Mouse (Mus musculus) liver, embryonic 16.5 days (tissue): ENCODE data around the gene Gal3st1. TPM values are rescaled to one million over a fixed set of nuclear protein-coding genes. Genes with fewer than 3 reads are reported as not detected.
A peak's percentile ranks its signal among the peaks of the same experiment; 100 is the strongest.

Experiments used
- ATAC-seq: fragments of 200-750 bp; cut with Nextera tagmentation; 2 replicates; pipeline ENCODE4 v1.8.0; 2017; ENCODE audit warnings: low read depth, mild to moderate bottlenecking, moderate number of reproducible peaks, moderate library complexity
- H3K27ac ChIP-seq: fragments of 300-500 bp; sonication (generic); 2 replicates; pipeline ENCODE4 v1.5.1; 2014; ENCODE audit warnings: mild to moderate bottlenecking, low read length
- H3K27me3 ChIP-seq: fragments of 300-500 bp; sonication (generic); 2 replicates; pipeline ENCODE4 v1.6.1; 2014; ENCODE audit warnings: low read depth, low read length, mixed read lengths; ENCODE audit not compliant: control insufficient read depth, insufficient read depth
- H3K36me3 ChIP-seq: fragments of 300-500 bp; sonication (generic); 2 replicates; pipeline ENCODE4 v1.6.1; 2014; ENCODE audit warnings: mild to moderate bottlenecking; ENCODE audit not compliant: control insufficient read depth, insufficient read depth
- H3K4me1 ChIP-seq: fragments of 300-500 bp; sonication (generic); 2 replicates; pipeline ENCODE4 v1.6.1; 2014; ENCODE audit warnings: low read depth, low read length, mixed read lengths; ENCODE audit not compliant: control insufficient read depth
- H3K4me2 ChIP-seq: fragments of 300-500 bp; sonication (generic); 2 replicates; pipeline ENCODE4 v1.6.1; 2014; ENCODE audit warnings: low read depth, low read length, mixed read lengths
- H3K4me3 ChIP-seq: fragments of 300-500 bp; sonication (generic); 2 replicates; pipeline ENCODE4 v1.5.1; 2014; ENCODE audit warnings: low read depth, mild to moderate bottlenecking, low read length
- H3K9ac ChIP-seq: fragments of 300-500 bp; sonication (generic); 2 replicates; pipeline ENCODE4 v1.6.1; 2014; ENCODE audit warnings: low read depth, low read length
- H3K9me3 ChIP-seq: fragments of 300-500 bp; sonication (generic); replicated peaks from 2 replicates; pipeline ENCODE4 v1.6.1; 2016; ENCODE audit warnings: low read length; ENCODE audit not compliant: control insufficient read depth
- WGBS: fragments of 180-500 bp; shearing (Covaris S2); extraction: QIAGEN DNeasy Blood & Tissue Kit; methylation state at CpG from one replicate; pipeline ENCODE4 v1.1.7; 2014; ENCODE audit not compliant: insufficient replicate concordance; 5-methylcytosine and 5-hydroxymethylcytosine counted together
- polyA plus RNA-seq: library from polyadenylated mRNA; unstranded; fragments of >200 nt; fragmentation: Nextera tagmentation; extraction: Ambion mirVana; gene quantifications from 2 replicates; pipeline ENCODE4 v1.2.1, GENCODE M21; 2015

Gal3st1 gene
- polyA plus RNA-seq, 1 experiment from 2014 or later: 2.1 TPM

DNA sequence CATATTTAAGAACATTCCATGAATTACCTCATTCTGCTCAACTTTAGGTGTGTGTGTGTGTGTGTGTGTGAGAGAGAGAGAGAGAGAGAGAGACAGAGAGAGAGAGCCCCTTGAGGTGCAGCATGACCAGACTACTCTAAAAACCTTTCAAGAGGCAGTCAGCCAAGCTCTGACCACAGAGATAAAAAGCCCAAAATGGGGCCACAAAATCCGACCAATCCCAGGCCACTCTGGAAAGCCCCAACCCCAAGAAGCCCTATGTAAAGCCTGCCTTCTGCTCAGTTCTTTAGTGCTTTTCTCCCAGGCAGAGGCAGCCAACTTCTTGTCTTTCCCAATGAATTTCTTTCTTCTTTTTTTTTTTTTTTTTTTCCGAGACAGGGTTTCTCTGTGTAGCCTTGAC lies 22.5 kb upstream of the Gal3st1 start:
- Histone ChIP-seq H3K27ac (no peak overlapping the region), H3K27me3 (no peaks in the 10 kb centered on the region), H3K36me3 (no peaks in the 10 kb centered on the region), H3K4me2 (no peak overlapping the region), H3K4me3 (no peak overlapping the region), H3K9ac (no peak overlapping the region), H3K4me1 (peaks cover 7% of the 10 kb centered on the region), H3K9me3 (no peaks in the 10 kb centered on the region)
- 21% methylated on average over 2 of the region's 2 CpGs for WGBS
- ATAC-seq: no peak

DNA sequence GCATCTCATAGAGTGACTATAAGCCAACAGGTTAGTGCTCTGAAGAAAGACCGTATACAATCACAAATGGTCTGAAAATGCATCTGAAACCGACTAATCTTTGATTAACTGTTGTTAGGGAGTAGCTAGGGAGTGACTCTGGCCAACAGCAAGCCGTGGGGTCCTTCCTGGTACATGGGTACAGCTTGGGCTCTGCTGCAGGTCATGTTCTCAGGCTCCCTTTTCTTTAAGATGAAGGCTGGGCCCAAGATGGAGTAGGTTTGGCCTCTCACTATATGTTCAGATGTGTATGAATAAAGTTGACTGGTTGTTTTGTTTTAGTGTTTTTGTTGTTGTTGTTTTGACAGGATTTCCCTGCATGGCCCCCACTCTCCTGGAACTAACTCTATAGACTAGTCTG lies 21.7 kb upstream of the Gal3st1 start:
- Histone ChIP-seq H3K4me2 (no peak overlapping the region), H3K27me3 (no peaks in the 10 kb centered on the region), H3K4me1 (peaks cover 7% of the 10 kb centered on the region), H3K36me3 (no peaks in the 10 kb centered on the region), H3K4me3 (no peak overlapping the region), H3K9me3 (no peaks in the 10 kb centered on the region), H3K9ac (no peak overlapping the region), H3K27ac (no peak overlapping the region)
- no peak for ATAC-seq
- WGBS: 66% methylated on average over 3 of the region's 3 CpGs

GRCm38 (mm10) chr11:3963155-3963554 lies 20.3 kb upstream of the Gal3st1 start:
- ATAC-seq: 0 out of 2 replicates have a peak, but pooled peaks have one; percentile 2

DNA sequence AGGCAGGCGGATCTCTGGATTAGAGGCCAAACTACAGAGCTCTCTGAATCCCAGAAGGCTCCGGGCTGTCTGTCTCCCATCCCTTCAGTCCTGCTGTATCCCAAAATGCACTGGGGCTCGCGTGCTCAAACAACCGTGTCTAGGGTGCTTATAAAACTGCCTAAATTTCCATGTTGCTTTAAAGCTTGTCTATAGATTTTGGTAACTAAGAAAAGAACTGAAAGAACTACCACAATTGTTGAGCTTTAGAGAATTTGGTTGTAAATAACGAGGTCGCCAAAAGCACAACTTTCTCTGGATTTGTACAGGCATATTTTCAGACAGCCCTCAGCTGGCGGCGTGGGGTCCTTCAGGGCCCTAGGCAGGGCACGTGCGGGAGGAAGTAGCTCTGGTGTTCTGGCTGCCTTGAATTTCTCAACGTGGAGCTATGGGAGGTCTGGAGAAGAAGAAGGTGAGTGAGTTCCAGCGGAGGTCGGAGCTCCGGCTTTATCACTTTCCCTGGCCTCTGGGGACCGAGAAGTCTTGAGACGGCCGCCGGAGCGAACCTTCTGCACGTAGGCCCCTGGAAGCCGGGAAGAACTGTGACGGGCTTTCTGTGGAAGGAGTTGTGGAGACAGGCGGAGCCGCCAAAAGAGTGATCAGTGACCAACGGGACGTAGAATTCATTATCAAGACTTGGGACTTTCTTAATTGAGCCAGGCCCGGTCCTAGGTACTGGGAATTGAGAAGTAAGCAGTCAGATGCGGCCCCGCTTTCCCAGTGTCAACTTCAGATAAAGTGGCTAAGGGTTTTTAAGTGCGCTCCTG lies 19.6 kb upstream of the Gal3st1 start, which contains the start of gene Pes1:
Pes1 (plus strand) TSS at position 366 of the 806 bp plus-strand sequence.
- Histone ChIP-seq H3K9ac (peak within 1 kb of the TSS; percentile 69), H3K4me2 (peak within 1 kb of the TSS; percentile 70), H3K4me3 (peak within 1 kb of the TSS; percentile 80), H3K4me1 (peaks cover 7% of the 10 kb centered on the region), H3K27ac (peak within 1 kb of the TSS; percentile 56), H3K36me3 (peaks cover 4% of the 10 kb centered on the region; the same call in 1 of the 2 replicates), H3K27me3 (no peaks in the 10 kb centered on the region), H3K9me3 (no peaks in the 10 kb centered on the region)
- peak; percentile 91 for ATAC-seq
- WGBS: under 1% methylated on average over 31 of the region's 31 CpGs

More at GRCm38 (mm10) chr11:3963155-3963554, 20.3 kb upstream of the Gal3st1 start:
- Histone ChIP-seq H3K4me3 (peak overlapping the region; percentile 80), H3K4me2 (peak overlapping the region; percentile 70), H3K36me3 (0 out of 2 replicates have a peak, but pooled peaks cover under 1% of the 10 kb centered on the region), H3K27me3 (no peaks in the 10 kb centered on the region), H3K9me3 (no peaks in the 10 kb centered on the region), H3K4me1 (peaks cover 7% of the 10 kb centered on the region), H3K27ac (0 out of 2 replicates have a peak overlapping the region, but pooled peaks have one; percentile 5), H3K9ac (peak overlapping the region; percentile 44; the same call in 1 of the 2 replicates)
- WGBS: 68% methylated on average over 10 of the region's 10 CpGs

- no peaks in the 10 kb centered on the region for H3K27me3 ChIP-seq
- ATAC-seq: peak; percentile 40; the same call in 1 of the 2 replicates
- peak overlapping the region; percentile 80 for H3K4me3 ChIP-seq
- peaks cover 7% of the 10 kb centered on the region for H3K4me1 ChIP-seq
- no peaks in the 10 kb centered on the region for H3K9me3 ChIP-seq
- H3K27ac ChIP-seq: peak overlapping the region; percentile 56; the same call in 1 of the 2 replicates
- 5% methylated on average over 11 of the region's 11 CpGs for WGBS
- H3K9ac ChIP-seq: peak overlapping the region; percentile 69
- peak overlapping the region; percentile 70 for H3K4me2 ChIP-seq
- H3K36me3 ChIP-seq: peaks cover 4% of the 10 kb centered on the region; the same call in 1 of the 2 replicates
These were observed 18.8 kb upstream of the Gal3st1 start for GRCm38 (mm10) chr11:3964416-3965172.

GRCm38 (mm10) chr11:3969837-3970236 lies 13.6 kb upstream of the Gal3st1 start:
- whole genome bisulfite sequencing: 61% methylated on average over 3 of the region's 3 CpGs
- H3K36me3 ChIP-seq: peaks cover 23% of the 10 kb centered on the region

DNA sequence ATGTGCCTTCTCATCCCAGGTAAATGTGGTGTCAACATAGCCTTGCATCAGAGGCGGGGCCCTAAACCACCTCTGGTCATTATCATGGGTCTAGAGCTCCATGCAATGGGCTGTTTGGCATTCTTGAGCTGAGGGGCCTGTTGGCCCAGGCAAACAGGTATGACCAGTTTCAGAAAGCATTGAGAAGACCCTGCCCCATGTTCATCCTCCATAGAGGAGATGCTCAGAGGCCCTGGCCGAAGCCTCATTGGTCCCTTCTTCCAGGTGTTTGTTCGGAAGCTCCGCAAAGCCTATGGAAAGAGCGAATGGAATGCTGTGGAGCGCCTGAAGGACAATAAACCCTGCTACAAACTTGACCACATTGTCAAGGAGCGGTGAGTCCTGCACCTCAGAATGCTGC lies 13.1 kb upstream of the Gal3st1 start:
- Histone ChIP-seq H3K4me1 (no peaks in the 10 kb centered on the region; the same call in 1 of the 2 replicates), H3K9me3 (no peaks in the 10 kb centered on the region), H3K27ac (no peak overlapping the region), H3K4me3 (no peak overlapping the region), H3K36me3 (peaks cover 26% of the 10 kb centered on the region), H3K9ac (no peak overlapping the region), H3K4me2 (no peak overlapping the region), H3K27me3 (no peaks in the 10 kb centered on the region)
- 85% methylated on average over 7 of the region's 7 CpGs for WGBS
- ATAC-seq: no peak

More at GRCm38 (mm10) chr11:3969837-3970236, 13.6 kb upstream of the Gal3st1 start:
- no peak overlapping the region for H3K9ac ChIP-seq
- no peaks in the 10 kb centered on the region for H3K27me3 ChIP-seq
- H3K9me3 ChIP-seq: no peaks in the 10 kb centered on the region
- H3K27ac ChIP-seq: no peak overlapping the region
- H3K4me2 ChIP-seq: no peak overlapping the region
- H3K4me1 ChIP-seq: peaks cover 2% of the 10 kb centered on the region
- no peak overlapping the region for H3K4me3 ChIP-seq
- no peak for ATAC-seq

GRCm38 (mm10) chr11:3973081-3973480 lies 10.4 kb upstream of the Gal3st1 start:
- Histone ChIP-seq H3K4me3 (no peak overlapping the region), H3K4me2 (no peak overlapping the region), H3K27me3 (no peaks in the 10 kb centered on the region), H3K9ac (no peak overlapping the region), H3K4me1 (no peaks in the 10 kb centered on the region), H3K36me3 (peaks cover 46% of the 10 kb centered on the region), H3K9me3 (no peaks in the 10 kb centered on the region), H3K27ac (no peak overlapping the region)
- 81% methylated on average over 7 of the region's 7 CpGs for WGBS
- ATAC-seq: no peak
